Mouse (Mus musculus) E14TG2a.4 (cell line): ENCODE measurements around the gene Ltn1.

ENCODE experiments used
- CTCF ChIP-seq: conservative IDR thresholded peaks from 2 replicates; pipeline ENCODE4 v1.5.1; 2014; ENCODE audit warnings: low read length
- NANOG ChIP-seq: IDR thresholded peaks from 2 replicates; pipeline ENCODE4 v1.6.1; 2014; ENCODE audit warnings: borderline replicate concordance, low read length, mixed read lengths
- POU5F1 ChIP-seq: IDR thresholded peaks from 2 replicates; pipeline ENCODE4 v1.6.1; 2014; ENCODE audit warnings: low read length, borderline replicate concordance

DNA sequence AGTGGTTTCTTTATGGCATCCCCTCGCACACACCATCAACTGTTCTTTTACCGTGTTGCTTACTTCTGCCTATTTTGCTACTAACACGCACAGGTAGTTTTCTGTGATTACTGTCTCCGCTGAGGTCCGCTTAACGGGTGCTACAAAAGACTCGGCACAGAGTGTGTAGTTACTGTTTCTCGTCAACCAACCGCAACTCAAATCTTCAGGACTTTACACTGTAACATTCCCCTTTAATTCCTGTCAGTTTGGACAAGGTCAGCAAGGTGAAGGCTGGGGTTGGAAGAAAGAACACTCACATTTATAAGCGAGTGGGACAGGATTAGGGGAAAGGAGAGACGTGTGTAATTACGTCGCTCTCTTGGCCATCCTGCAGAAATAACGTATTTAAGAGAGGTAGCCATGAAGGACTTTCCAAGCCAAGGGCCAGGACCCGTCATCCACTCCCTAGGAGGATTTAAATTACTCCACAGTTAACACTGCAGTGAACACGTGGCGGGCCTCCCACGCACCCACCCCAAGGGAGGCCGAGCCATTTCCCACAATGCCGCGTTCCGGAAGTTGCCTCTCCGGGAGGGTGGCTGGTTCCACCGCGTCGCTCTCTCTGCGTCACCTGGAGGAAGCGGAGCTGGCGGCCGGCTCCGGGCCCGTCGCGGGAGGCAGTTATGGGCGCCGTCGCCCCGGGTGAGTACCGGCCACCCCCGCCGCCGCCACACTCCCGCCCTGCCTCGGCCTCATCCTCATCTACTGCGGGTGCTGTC is 22.2 kb upstream of the Ltn1 start, which contains the start of gene Usp16:
- TF ChIP-seq CTCF (no peak), NANOG (no peak), POU5F1 (no peak)
